ENCODE assay signal across 8 mouse cellular contexts in the genomic region with DNA sequence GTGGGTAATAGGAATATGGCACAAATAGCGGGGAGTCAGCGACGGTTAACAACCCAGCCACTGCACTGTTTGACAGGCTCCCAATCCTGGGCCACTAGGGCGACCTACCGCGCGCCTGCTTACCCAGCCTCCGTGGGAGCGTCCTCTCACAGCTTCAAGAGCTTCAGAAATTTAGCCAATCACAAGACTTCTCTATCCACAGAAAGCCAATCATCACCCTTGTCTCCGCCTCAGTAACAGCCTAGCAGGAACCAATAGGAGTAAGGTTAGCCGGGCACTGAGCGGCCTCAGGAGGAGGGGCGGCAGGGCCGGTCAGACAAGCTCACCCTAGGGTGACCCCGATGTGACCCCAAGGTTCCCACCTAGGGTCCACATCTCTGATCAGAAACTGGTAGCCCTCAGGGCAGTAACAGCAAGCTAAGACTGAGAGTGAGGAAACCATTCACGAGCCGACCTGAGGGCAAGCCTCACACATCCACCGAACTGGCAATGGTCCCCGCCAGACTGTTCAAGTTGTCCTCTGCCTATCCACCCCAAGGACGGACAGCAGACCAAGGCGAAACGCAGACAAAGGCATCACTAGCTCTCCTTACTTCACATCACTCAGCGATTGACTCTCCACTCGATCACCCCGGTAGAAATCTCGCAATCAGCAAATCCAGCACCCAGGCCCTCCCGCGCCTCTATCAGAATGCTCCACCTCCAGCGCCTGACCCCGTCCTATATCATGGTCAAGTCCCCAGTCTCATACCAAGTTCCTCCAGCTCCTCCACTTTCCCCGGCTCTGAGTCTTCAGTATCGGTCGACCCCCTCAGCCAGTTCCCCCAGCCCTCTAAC. TPM values are rescaled to one million over a fixed set of nuclear protein-coding genes. Genes with fewer than 3 reads are reported as not detected.
DNase-seq lines count a peak whose midpoint lies in the region; ATAC-seq and TF ChIP-seq lines count a peak whose summit lies in the region.

No protein-coding gene starts in this region.

- 0 out of 2 replicates have a peak, but pooled peaks have one; percentile 22 for TF ChIP-seq POLR2A in bone marrow macrophage, adult 2 months (IDR thresholded peaks at IDR 0.05; ENCODE audit: borderline replicate concordance, low read depth, low read length)
- TF ChIP-seq POLR2A in liver, adult 2 months (IDR thresholded peaks at IDR 0.05; ENCODE audit: extremely low read depth, insufficient read depth, low read length) = 0 out of 2 replicates have a peak, but pooled peaks have one; percentile 43

- H3K27ac ChIP-seq in bone marrow macrophage, adult 2 months (ENCODE audit: insufficient read depth, low read depth, low read length) = peak overlapping the region; percentile 80
- H3K27ac ChIP-seq in heart, embryonic 12.5 days (ENCODE audit: poor library complexity, severe bottlenecking) = peak overlapping the region; percentile 99
- H3K27ac ChIP-seq in kidney, embryonic 16.5 days (ENCODE audit: low read length) = peak overlapping the region; percentile 99
- peak overlapping the region; percentile 79 for H3K27ac ChIP-seq in liver, adult 2 months (replicated peaks; ENCODE audit: insufficient read depth, low read depth, low read length)

- peaks cover 58% of the 10 kb centered on the region for H3K36me3 ChIP-seq in C2C12 (ENCODE audit: control insufficient read depth, insufficient read depth)
- peaks cover 56% of the 10 kb centered on the region for H3K36me3 ChIP-seq in heart, embryonic 12.5 days
- H3K36me3 ChIP-seq in kidney, embryonic 16.5 days (ENCODE audit: insufficient read depth, low read length) = peaks cover 38% of the 10 kb centered on the region
- peaks cover 1% of the 10 kb centered on the region; the same call in 1 of the 2 replicates for H3K36me3 ChIP-seq in liver, adult 2 months (ENCODE audit: control insufficient read depth, insufficient read depth, low read length)

- peaks cover 15% of the 10 kb centered on the region for H3K4me1 ChIP-seq in bone marrow macrophage, adult 2 months (ENCODE audit: control insufficient read depth, insufficient read depth, low read length)
- peaks cover 36% of the 10 kb centered on the region for H3K4me1 ChIP-seq in heart, embryonic 12.5 days (replicated peaks)
- H3K4me1 ChIP-seq in kidney, embryonic 16.5 days (ENCODE audit: insufficient read depth, low read length) = peaks cover 30% of the 10 kb centered on the region
- peaks cover 24% of the 10 kb centered on the region for H3K4me1 ChIP-seq in liver, adult 2 months (ENCODE audit: control insufficient read depth, insufficient read depth, low read length)

- DNase-seq in liver, adult 2 months (ENCODE audit: extremely low read depth, low read depth, low spot score) = peak; percentile 98
- DNase-seq in spleen, postnatal 4 days (ENCODE audit: low spot score in 2 of 2) = peak; percentile 77 to 83

- peak overlapping the region; percentile 88 for H3K4me2 ChIP-seq in heart, embryonic 12.5 days
- H3K4me2 ChIP-seq in kidney, embryonic 16.5 days (replicated peaks; ENCODE audit: low read depth, low read length) = peak overlapping the region; percentile 97

- peaks cover 41% of the 10 kb centered on the region for H3K79me3 ChIP-seq in C2C12 (ENCODE audit: low read depth)

- peak; percentile 82 for ATAC-seq in erythroid progenitor cell, adult 5-6 weeks (replicated peaks; ENCODE audit: low FRiP score, poor library complexity, severe bottlenecking)
- peak; percentile 79 for ATAC-seq in heart, embryonic 12.5 days (ENCODE audit: insufficient number of reproducible peaks, low FRiP score)
- peak; percentile 66 for ATAC-seq in kidney, embryonic 16.5 days (ENCODE audit: low FRiP score, low TSS enrichment)
- ATAC-seq in monocyte, adult 5-6 weeks (replicated peaks; ENCODE audit: insufficient number of reproducible peaks, low FRiP score, low TSS enrichment, poor library complexity, severe bottlenecking) = peak; percentile 48

- peak overlapping the region; percentile 69 for H3K4me3 ChIP-seq in C2C12 (ENCODE audit: insufficient read depth, poor library complexity, severe bottlenecking)
- peak overlapping the region; percentile 79 for H3K4me3 ChIP-seq in bone marrow macrophage, adult 2 months (ENCODE audit: insufficient read depth, low read length)
- H3K4me3 ChIP-seq in heart, embryonic 12.5 days = peak overlapping the region; percentile 84
- H3K4me3 ChIP-seq in kidney, embryonic 16.5 days (ENCODE audit: low read length) = peak overlapping the region; percentile 68
- peak overlapping the region; percentile 69 for H3K4me3 ChIP-seq in liver, adult 2 months (ENCODE audit: insufficient read depth, low read depth, low read length)

- H3K9ac ChIP-seq in heart, embryonic 12.5 days = peak overlapping the region; percentile 97
- H3K9ac ChIP-seq in kidney, embryonic 16.5 days (replicated peaks; ENCODE audit: low read length) = peak overlapping the region; percentile 92
- peak overlapping the region; percentile 91 for H3K9ac ChIP-seq in liver, adult 2 months (ENCODE audit: low read depth, low read length)

- no peaks in the 10 kb centered on the region for H3K9me3 ChIP-seq in heart, embryonic 12.5 days (replicated peaks)
- no peaks in the 10 kb centered on the region for H3K9me3 ChIP-seq in kidney, embryonic 16.5 days (ENCODE audit: low read length)

- peak overlapping the region; percentile 88 for H3ac ChIP-seq in C2C12 (ENCODE audit: control insufficient read depth, insufficient read length, low read depth)

- WGBS in heart, embryonic 12.5 days = 1% methylated on average over 33 of the region's 33 CpGs
- under 1% methylated on average over 33 of the region's 33 CpGs for WGBS in kidney, embryonic 16.5 days
- 1% methylated on average over 33 of the region's 33 CpGs for WGBS in liver, adult 2 months

- H3K79me2 ChIP-seq in C2C12 (ENCODE audit: control insufficient read depth, insufficient read depth) = peaks cover 89% of the 10 kb centered on the region
- H3K79me2 ChIP-seq in liver, adult 2 months (ENCODE audit: control insufficient read depth, insufficient read depth, low read length) = peaks cover 14% of the 10 kb centered on the region; the same call in 1 of the 2 replicates

- no peak for TF ChIP-seq CTCF in C2C12 (IDR thresholded peaks at IDR 0.05; ENCODE audit: control insufficient read depth, insufficient read depth, insufficient read length)
- no peak for TF ChIP-seq CTCF in bone marrow macrophage, adult 2 months (IDR thresholded peaks at IDR 0.05; ENCODE audit: low read depth, low read length)
- TF ChIP-seq CTCF in liver, adult 2 months (IDR thresholded peaks at IDR 0.05; ENCODE audit: low read depth, low read length) = peak; percentile 33

- H3K27me3 ChIP-seq in C2C12 (ENCODE audit: control insufficient read depth, insufficient read depth, insufficient read length) = no peaks in the 10 kb centered on the region
- no peaks in the 10 kb centered on the region for H3K27me3 ChIP-seq in heart, embryonic 12.5 days (replicated peaks)
- H3K27me3 ChIP-seq in kidney, embryonic 16.5 days (ENCODE audit: insufficient read depth, low read length) = no peaks in the 10 kb centered on the region
- H3K27me3 ChIP-seq in liver, adult 2 months (ENCODE audit: control insufficient read depth, insufficient read depth, low read length) = no peaks in the 10 kb centered on the region

RNA-seq across cellular contexts. Expression of gene Kdm6b, which starts 4.7 kb away (rescaled TPM):
- polyA plus RNA-seq in C2C12 (2012; fragmentation: generic; extraction: Trizol) = 9.0 TPM
- 8.1 and 9.3 TPM in 2 replicates for polyA plus RNA-seq in bone marrow macrophage, adult 2 months (2012; ENCODE audit: insufficient read depth, insufficient read length, missing spikeins)
- 6.5 and 11.7 TPM in 2 replicates for total RNA-seq in erythroid progenitor cell, adult 5-6 weeks (2015; ENCODE audit: low replicate concordance)
- total RNA-seq in erythroid progenitor cell, adult 5-6 weeks (2017; ENCODE audit: low replicate concordance) = 0.64 and 1.2 TPM in 2 replicates
- polyA plus RNA-seq in heart, embryonic 12.5 days (2016; fragmentation: Nextera tagmentation; extraction: Ambion mirVana) = 24.9 and 25.4 TPM in 2 replicates
- 26.0 and 31.3 TPM in 2 replicates for polyA plus RNA-seq in kidney, embryonic 16.5 days (2015; fragmentation: Nextera tagmentation; extraction: Ambion mirVana)
- total RNA-seq in liver, adult 2 months (2014; rRNA removed) = 1.6 and 2.3 TPM in 2 replicates
- 4.2 and 4.6 TPM in 2 replicates for polyA plus RNA-seq in liver, adult 2 months (2012; rRNA removed)
- 14.3 to 27.5 TPM (median 16.8 TPM) in 3 replicates for total RNA-seq in monocyte, adult 5-6 weeks (2017)

RNA-seq across cellular contexts. Expression of gene Tmem88, which starts 10.7 kb away (rescaled TPM):
- 0.16 TPM for polyA plus RNA-seq in C2C12 (2012; fragmentation: generic; extraction: Trizol)
- not detected in 2 replicates for polyA plus RNA-seq in bone marrow macrophage, adult 2 months (2012; ENCODE audit: insufficient read depth, insufficient read length, missing spikeins)
- total RNA-seq in erythroid progenitor cell, adult 5-6 weeks (2015; ENCODE audit: low replicate concordance) = not detected in 2 replicates
- total RNA-seq in erythroid progenitor cell, adult 5-6 weeks (2017; ENCODE audit: low replicate concordance) = not detected in 2 replicates
- polyA plus RNA-seq in heart, embryonic 12.5 days (2016; fragmentation: Nextera tagmentation; extraction: Ambion mirVana) = 34.4 and 35.7 TPM in 2 replicates
- 46.5 and 47.7 TPM in 2 replicates for polyA plus RNA-seq in kidney, embryonic 16.5 days (2015; fragmentation: Nextera tagmentation; extraction: Ambion mirVana)
- total RNA-seq in liver, adult 2 months (2014; rRNA removed) = 1.3 and 1.7 TPM in 2 replicates
- 6.7 and 8.5 TPM in 2 replicates for polyA plus RNA-seq in liver, adult 2 months (2012; rRNA removed)
- total RNA-seq in monocyte, adult 5-6 weeks (2017) = 3.1 to 3.8 TPM in 2 of 3 replicates, not detected in the other

RNA-seq across cellular contexts. Expression of gene Cyb5d1, which starts 13.3 kb away (rescaled TPM):
- polyA plus RNA-seq in C2C12 (2012; fragmentation: generic; extraction: Trizol) = 22.8 TPM
- 22.5 and 23.2 TPM in 2 replicates for polyA plus RNA-seq in bone marrow macrophage, adult 2 months (2012; ENCODE audit: insufficient read depth, insufficient read length, missing spikeins)
- 8.3 and 11.7 TPM in 2 replicates for total RNA-seq in erythroid progenitor cell, adult 5-6 weeks (2015; ENCODE audit: low replicate concordance)
- total RNA-seq in erythroid progenitor cell, adult 5-6 weeks (2017; ENCODE audit: low replicate concordance) = 25.7 and 32.5 TPM in 2 replicates
- 24.8 and 27.1 TPM in 2 replicates for polyA plus RNA-seq in heart, embryonic 12.5 days (2016; fragmentation: Nextera tagmentation; extraction: Ambion mirVana)
- 34.0 and 37.3 TPM in 2 replicates for polyA plus RNA-seq in kidney, embryonic 16.5 days (2015; fragmentation: Nextera tagmentation; extraction: Ambion mirVana)
- total RNA-seq in liver, adult 2 months (2014; rRNA removed) = 33.9 and 40.7 TPM in 2 replicates
- polyA plus RNA-seq in liver, adult 2 months (2012; rRNA removed) = 21.1 and 22.1 TPM in 2 replicates
- 19.2 to 55.3 TPM (median 20.9 TPM) in 3 replicates for total RNA-seq in monocyte, adult 5-6 weeks (2017)

RNA-seq across cellular contexts. Expression of gene Naa38, which starts 13.5 kb away (rescaled TPM):
- 229 TPM for polyA plus RNA-seq in C2C12 (2012; fragmentation: generic; extraction: Trizol)
- 69.8 and 73.7 TPM in 2 replicates for polyA plus RNA-seq in bone marrow macrophage, adult 2 months (2012; ENCODE audit: insufficient read depth, insufficient read length, missing spikeins)
- 26.8 and 31.7 TPM in 2 replicates for total RNA-seq in erythroid progenitor cell, adult 5-6 weeks (2015; ENCODE audit: low replicate concordance)
- 21.6 and 21.9 TPM in 2 replicates for total RNA-seq in erythroid progenitor cell, adult 5-6 weeks (2017; ENCODE audit: low replicate concordance)
- polyA plus RNA-seq in heart, embryonic 12.5 days (2016; fragmentation: Nextera tagmentation; extraction: Ambion mirVana) = 147 and 150 TPM in 2 replicates
- 142 and 150 TPM in 2 replicates for polyA plus RNA-seq in kidney, embryonic 16.5 days (2015; fragmentation: Nextera tagmentation; extraction: Ambion mirVana)
- 86.6 and 91.5 TPM in 2 replicates for total RNA-seq in liver, adult 2 months (2014; rRNA removed)
- 133 and 150 TPM in 2 replicates for polyA plus RNA-seq in liver, adult 2 months (2012; rRNA removed)
- total RNA-seq in monocyte, adult 5-6 weeks (2017) = 51.4 to 93.3 TPM (median 54.6 TPM) in 3 replicates

RNA-seq across cellular contexts. Expression of gene Chd3, which starts 39.6 kb away (rescaled TPM):
- polyA plus RNA-seq in C2C12 (2012; fragmentation: generic; extraction: Trizol) = 100 TPM
- 134 and 137 TPM in 2 replicates for polyA plus RNA-seq in bone marrow macrophage, adult 2 months (2012; ENCODE audit: insufficient read depth, insufficient read length, missing spikeins)
- total RNA-seq in erythroid progenitor cell, adult 5-6 weeks (2015; ENCODE audit: low replicate concordance) = 21.0 and 33.2 TPM in 2 replicates
- total RNA-seq in erythroid progenitor cell, adult 5-6 weeks (2017; ENCODE audit: low replicate concordance) = 18.9 and 19.5 TPM in 2 replicates
- polyA plus RNA-seq in heart, embryonic 12.5 days (2016; fragmentation: Nextera tagmentation; extraction: Ambion mirVana) = 19.2 and 23.5 TPM in 2 replicates
- 58.6 and 67.2 TPM in 2 replicates for polyA plus RNA-seq in kidney, embryonic 16.5 days (2015; fragmentation: Nextera tagmentation; extraction: Ambion mirVana)
- total RNA-seq in liver, adult 2 months (2014; rRNA removed) = 45.2 and 57.5 TPM in 2 replicates
- polyA plus RNA-seq in liver, adult 2 months (2012; rRNA removed) = 55.2 and 80.2 TPM in 2 replicates
- 76.7 to 192 TPM (median 86.2 TPM) in 3 replicates for total RNA-seq in monocyte, adult 5-6 weeks (2017)

Comparison
In these comparisons a context has a peak if more than half of its experiments do, and no peak if none do; other contexts are left out.
1. Peak in every context shown above with its lines: DNase-seq, ATAC-seq, H3K4me3 ChIP-seq and H3K27ac ChIP-seq.